Mouse (Mus musculus): ENCODE results near the gene Rhox4g. TPM values are rescaled to one million over a fixed set of nuclear protein-coding genes. Genes with fewer than 3 reads are reported as not detected.
"Not testable (repeated sequence)": the region's sequence is repeated elsewhere in the genome, so short reads cannot be mapped to it uniquely, and the experiment has no call there.

The Rhox4g gene
- total RNA-seq (2021), result not detected

GRCm38 (mm10) chrX:37651227-37651626, at the start of gene Rhox4g:
Rhox4g (minus strand) TSS chrX:37651327.
- DNase-seq (ENCODE audit: low spot score); intact Hi-C loops (cut with DNase I): not testable (repeated sequence)

GRCm38 (mm10) chrX:37692261-37692660, 41.1 kb upstream of the Rhox4g start:
- intact Hi-C loops (cut with DNase I), result no loop called here
- DNase-seq (ENCODE audit: low spot score), result no peak

GRCm38 (mm10) chrX:37683031-37683715, 32.0 kb upstream of the Rhox4g start:
- intact Hi-C loops (cut with DNase I), result no loop called here
- no peak for DNase-seq (ENCODE audit: low spot score)

- intact Hi-C loops (cut with DNase I); DNase-seq (ENCODE audit: low spot score): not testable (repeated sequence)
Observed at GRCm38 (mm10) chrX:37673177-37673576, 22.1 kb upstream of the Rhox4g start, which contains the start of gene Rhox2h. Rhox2h (minus strand) TSS chrX:37673277.

DNA sequence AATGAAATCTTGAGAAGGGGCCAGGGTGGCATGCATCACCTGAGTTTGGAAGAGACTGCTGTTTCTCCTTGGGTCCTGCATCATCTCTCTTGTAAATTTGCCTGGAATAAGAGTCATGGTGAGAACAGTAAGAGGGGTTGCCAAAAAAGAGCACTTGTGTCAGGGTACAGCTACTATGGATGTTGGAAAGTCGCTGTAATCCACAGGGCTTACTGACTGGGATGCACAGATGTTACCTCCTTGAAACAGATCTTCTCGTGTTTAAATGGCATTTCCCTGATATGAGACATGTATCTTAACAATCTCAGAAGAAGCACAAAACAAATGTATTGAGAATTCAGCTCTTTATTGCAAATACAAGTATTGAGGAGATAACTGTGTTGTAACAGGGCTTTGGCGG, 17.5 kb upstream of the Rhox4g start, which contains the start of gene Rhox3h:
TSS of gene Rhox3h (minus strand) at position 101 of the 400 bp plus-strand sequence.
- intact Hi-C loops (cut with DNase I); DNase-seq (ENCODE audit: low spot score): not testable (repeated sequence)

DNA sequence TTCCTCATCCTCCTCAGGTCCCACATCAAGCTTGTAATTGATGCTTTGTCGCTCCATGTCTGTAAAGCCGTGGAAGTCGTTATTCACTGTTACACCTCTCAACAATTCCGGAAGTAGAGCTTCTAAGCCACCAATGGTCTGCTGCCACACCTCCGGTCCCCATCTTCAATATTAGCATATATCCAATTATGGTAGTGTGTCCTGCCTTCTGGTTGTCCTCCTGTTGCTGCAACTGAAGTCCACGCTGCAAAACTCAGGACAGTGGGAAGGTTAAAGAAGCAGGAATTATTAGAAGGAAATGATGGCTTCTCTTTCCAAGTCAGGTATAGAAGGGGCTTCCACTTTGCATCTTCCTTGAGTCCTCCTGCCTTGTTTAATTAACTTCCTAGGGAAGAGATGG, 7.8 kb downstream of the Rhox4g start, which contains the start of gene Rhox2g:
TSS of gene Rhox2g (minus strand) at position 101 of the 400 bp plus-strand sequence.
- DNase-seq (ENCODE audit: low spot score); intact Hi-C loops (cut with DNase I): not testable (repeated sequence)

DNA sequence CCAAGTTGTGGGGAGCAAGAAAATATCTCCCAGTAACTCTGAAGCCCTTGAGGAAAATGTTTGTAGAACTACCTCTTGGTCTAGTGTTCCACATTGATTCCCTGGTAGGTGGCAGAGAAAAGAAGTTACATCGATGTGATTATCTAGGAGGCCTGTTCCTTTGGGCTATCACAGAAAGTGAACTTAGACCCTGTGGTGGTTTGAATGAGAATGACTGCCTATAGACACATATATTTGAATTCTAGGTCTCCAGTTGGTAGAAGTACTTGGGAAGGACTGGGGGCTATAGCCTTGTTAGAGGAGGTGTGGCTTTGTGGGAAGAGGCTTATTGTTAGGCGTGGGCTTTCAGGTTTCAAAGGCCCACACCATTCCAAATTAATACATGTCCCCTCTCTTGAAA, 22.6 kb downstream of the Rhox4g start, which contains the start of gene Rhox3g:
TSS of gene Rhox3g (minus strand) at position 101 of the 400 bp plus-strand sequence.
- intact Hi-C loops (cut with DNase I); DNase-seq (ENCODE audit: low spot score): not testable (repeated sequence)

DNA sequence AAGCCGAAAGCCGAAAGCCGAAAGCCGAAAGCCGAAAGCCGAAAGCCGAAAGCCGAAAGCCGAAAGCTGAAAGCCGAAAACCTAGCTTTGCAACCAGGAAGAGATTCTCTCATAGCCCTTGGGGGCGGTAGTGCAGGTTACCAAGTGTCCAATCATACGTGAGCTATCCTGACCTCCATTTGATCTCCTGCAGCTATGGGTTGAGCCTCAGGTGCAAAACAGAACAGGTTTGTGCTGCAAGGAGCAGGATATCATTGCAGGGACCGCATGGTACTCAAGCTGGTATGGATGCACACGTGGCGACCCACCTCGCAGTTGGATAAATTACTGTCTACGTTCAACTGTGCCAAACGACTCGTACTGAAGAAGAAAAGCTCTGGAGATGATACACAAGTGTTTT, 43.5 kb downstream of the Rhox4g start, which contains the start of gene Rhox4f:
TSS of gene Rhox4f (minus strand) at position 101 of the 400 bp plus-strand sequence.
- intact Hi-C loops (cut with DNase I); DNase-seq (ENCODE audit: low spot score): not testable (repeated sequence)

Other genes starting within 250 kb of the Rhox4g start
- not detected for gene Rhox2b, start 239.3 kb downstream of the Rhox4g start, total RNA-seq (2021)
- not detected for gene Rhox4b, start 218.8 kb downstream of the Rhox4g start, total RNA-seq (2021)
- gene Rhox2c, start 197.6 kb downstream of the Rhox4g start, total RNA-seq (2021), result not detected
- not detected for gene Rhox3c, start 192.7 kb downstream of the Rhox4g start, total RNA-seq (2021)
- not detected for gene Rhox4c, start 171.0 kb downstream of the Rhox4g start, total RNA-seq (2021)
- not detected for gene Rhox2d, start 157.9 kb downstream of the Rhox4g start, total RNA-seq (2021)
- gene Rhox4d, start 137.0 kb downstream of the Rhox4g start, total RNA-seq (2021), result not detected
- gene Rhox2e, start 120.9 kb downstream of the Rhox4g start, total RNA-seq (2021), result not detected
- gene Rhox3e, start 109.3 kb downstream of the Rhox4g start, total RNA-seq (2021), result not detected
- not detected for gene Rhox4e, start 93.9 kb downstream of the Rhox4g start, total RNA-seq (2021)
- gene Rhox2f, start 79.9 kb downstream of the Rhox4g start, total RNA-seq (2021), result not detected
- not detected for gene Rhox3f, start 70.3 kb downstream of the Rhox4g start, total RNA-seq (2021)
- gene Rhox4f, start 43.6 kb downstream of the Rhox4g start, total RNA-seq (2021), result not detected
- not detected for gene Rhox3g, start 22.7 kb downstream of the Rhox4g start, total RNA-seq (2021)
- gene Rhox2g, start 7.9 kb downstream of the Rhox4g start, total RNA-seq (2021), result not detected
- not detected for gene Rhox3h, start 17.4 kb upstream of the Rhox4g start, total RNA-seq (2021)
- gene Rhox2h, start 21.9 kb upstream of the Rhox4g start, total RNA-seq (2021), result not detected
- gene Rhox5, start 153.5 kb upstream of the Rhox4g start, total RNA-seq (2021), result 1 to 10 TPM in 1 of 2 experiments, under 1 TPM in 1; 0.73 to 2.1 TPM
- not detected for gene Rhox6, start 175.6 kb upstream of the Rhox4g start, total RNA-seq (2021)
- not detected for gene Rhox7a, start 180.4 kb upstream of the Rhox4g start, total RNA-seq (2021)
- not detected for gene Rhox8, start 227.6 kb upstream of the Rhox4g start, total RNA-seq (2021)
- not detected for gene Rhox7b, start 245.9 kb upstream of the Rhox4g start, total RNA-seq (2021)